Comparison of ENCODE assay signal across 19 mouse cellular contexts in genomic region chr9:61249691-61250425, GRCm38 (mm10).
DNase-seq lines count a peak whose midpoint lies in the region; ATAC-seq and TF ChIP-seq lines count a peak whose summit lies in the region.
"Had no signal": no experiment of that assay in that cellular context is flagged by ENCODE, and none has a peak within 500 bp of the region (broad histone marks: within the 10 kb centered on the region; RNA-seq: fewer than 3 reads in every experiment).

No protein-coding gene starts in this region.

- peaks cover 11% of the 10 kb centered on the region; the same call in 1 of the 2 replicates for H3K4me1 ChIP-seq in forebrain, embryonic 11.5 days (replicated peaks; ENCODE audit: control insufficient read depth, insufficient read depth, low read length)
- no peaks in the 10 kb centered on the region for H3K4me1 ChIP-seq in forebrain, embryonic 15.5 days
- peaks cover 18% of the 10 kb centered on the region for H3K4me1 ChIP-seq in midbrain, embryonic 12.5 days
- no peaks in the 10 kb centered on the region for H3K4me1 ChIP-seq in midbrain, postnatal 0 days (ENCODE audit: insufficient read depth, low read length)
- no peaks in the 10 kb centered on the region for H3K4me1 ChIP-seq in embryonic facial prominence, embryonic 14.5 days (ENCODE audit: control insufficient read depth, insufficient read depth, low read length)
- H3K4me1 ChIP-seq: neural tube, embryonic 12.5 days had no signal

- DNase-seq in forebrain, embryonic 11.5 days (ENCODE audit: low spot score): peak; percentile 73
- no peak for DNase-seq in midbrain, postnatal 0 days (ENCODE audit: low spot score)
- peak; percentile 61 for DNase-seq in embryonic facial prominence, embryonic 14.5 days (ENCODE audit: low spot score)
- no peak for DNase-seq in liver
- DNase-seq: cerebellum, adult 9-11 months; gastrocnemius, postnatal 14 days; kidney, adult 2 months; kidney, postnatal 10 days; thymus, postnatal 25 days had no signal

- no peak overlapping the region for H3K9ac ChIP-seq in forebrain, embryonic 11.5 days (ENCODE audit: low read length)
- H3K9ac ChIP-seq in forebrain, embryonic 15.5 days (replicated peaks): no peak overlapping the region
- H3K9ac ChIP-seq in midbrain, embryonic 12.5 days (replicated peaks): no peak overlapping the region; the same call in 1 of the 2 replicates
- H3K9ac ChIP-seq in midbrain, postnatal 0 days (replicated peaks; ENCODE audit: low read length, poor library complexity, severe bottlenecking): no peak overlapping the region
- no peak overlapping the region for H3K9ac ChIP-seq in embryonic facial prominence, embryonic 14.5 days (ENCODE audit: low read depth, low read length)
- H3K9ac ChIP-seq: hindbrain, embryonic 12.5 days; limb, embryonic 15.5 days; neural tube, embryonic 12.5 days had no signal

- H3K4me2 ChIP-seq in forebrain, embryonic 11.5 days (ENCODE audit: low read depth, low read length, severe bottlenecking): no peak overlapping the region
- no peak overlapping the region for H3K4me2 ChIP-seq in forebrain, embryonic 15.5 days (replicated peaks)
- H3K4me2 ChIP-seq in midbrain, embryonic 12.5 days (replicated peaks): no peak overlapping the region
- no peak overlapping the region for H3K4me2 ChIP-seq in midbrain, postnatal 0 days (ENCODE audit: low read depth, low read length, poor library complexity, severe bottlenecking)
- H3K4me2 ChIP-seq in embryonic facial prominence, embryonic 14.5 days (ENCODE audit: low read depth, low read length): no peak overlapping the region
- H3K4me2 ChIP-seq: hindbrain, embryonic 12.5 days; limb, embryonic 15.5 days; neural tube, embryonic 12.5 days had no signal

- no peak for TF ChIP-seq CTCF in midbrain, postnatal 0 days (IDR thresholded peaks at IDR 0.05)

- peak overlapping the region; percentile 68 for H3K27ac ChIP-seq in forebrain, embryonic 11.5 days (ENCODE audit: low read depth, low read length)
- H3K27ac ChIP-seq in forebrain, embryonic 15.5 days (replicated peaks): no peak overlapping the region
- peak overlapping the region; percentile 31 for H3K27ac ChIP-seq in midbrain, embryonic 12.5 days (replicated peaks)
- H3K27ac ChIP-seq in midbrain, postnatal 0 days (ENCODE audit: low read depth, low read length): no peak overlapping the region
- no peak overlapping the region for H3K27ac ChIP-seq in embryonic facial prominence, embryonic 14.5 days (replicated peaks; ENCODE audit: low read depth, low read length)
- H3K27ac ChIP-seq: hindbrain, embryonic 12.5 days; layer of hippocampus, adult 2 months; limb, embryonic 15.5 days; neural tube, embryonic 12.5 days had no signal

- H3K27me3 ChIP-seq in forebrain, embryonic 11.5 days (ENCODE audit: control insufficient read depth, insufficient read depth, low read length): no peaks in the 10 kb centered on the region
- no peaks in the 10 kb centered on the region for H3K27me3 ChIP-seq in forebrain, embryonic 15.5 days
- H3K27me3 ChIP-seq in midbrain, embryonic 12.5 days: 0 out of 2 replicates have a peak, but pooled peaks cover 3% of the 10 kb centered on the region
- H3K27me3 ChIP-seq in midbrain, postnatal 0 days (ENCODE audit: insufficient read depth, low read length): no peaks in the 10 kb centered on the region
- H3K27me3 ChIP-seq in embryonic facial prominence, embryonic 14.5 days (replicated peaks; ENCODE audit: control insufficient read depth, insufficient read depth, low read length): no peaks in the 10 kb centered on the region
- H3K27me3 ChIP-seq: limb, embryonic 15.5 days; neural tube, embryonic 12.5 days had no signal

- peak; percentile 71 for ATAC-seq in forebrain, embryonic 11.5 days (replicated peaks; ENCODE audit: low FRiP score)
- ATAC-seq in forebrain, embryonic 15.5 days (replicated peaks): no peak
- no peak for ATAC-seq in midbrain, embryonic 12.5 days (ENCODE audit: low FRiP score, low read depth)
- no peak for ATAC-seq in midbrain, postnatal 0 days (ENCODE audit: low FRiP score)
- ATAC-seq in embryonic facial prominence, embryonic 14.5 days (ENCODE audit: low read depth): peak; percentile 60; the same call in 1 of the 2 replicates
- no peak for ATAC-seq in erythroid progenitor cell, adult 5-6 weeks (replicated peaks; ENCODE audit: low FRiP score, poor library complexity, severe bottlenecking)
- ATAC-seq: inflammation-experienced regulatory T-cells, adult 6 months; lung, postnatal 0 days had no signal

- H3K36me3 ChIP-seq in forebrain, embryonic 11.5 days (ENCODE audit: control insufficient read depth, insufficient read depth, low read length): no peaks in the 10 kb centered on the region
- H3K36me3 ChIP-seq in forebrain, embryonic 15.5 days: no peaks in the 10 kb centered on the region
- H3K36me3 ChIP-seq in midbrain, embryonic 12.5 days: no peaks in the 10 kb centered on the region
- H3K36me3 ChIP-seq in midbrain, postnatal 0 days (ENCODE audit: insufficient read depth, low read length): no peaks in the 10 kb centered on the region
- H3K36me3 ChIP-seq in embryonic facial prominence, embryonic 14.5 days (ENCODE audit: control insufficient read depth, insufficient read depth, low read length): no peaks in the 10 kb centered on the region
- H3K36me3 ChIP-seq: hindbrain, embryonic 12.5 days; limb, embryonic 15.5 days; neural tube, embryonic 12.5 days had no signal

- peaks cover 2% of the 10 kb centered on the region; the same call in 1 of the 2 replicates for H3K9me3 ChIP-seq in forebrain, embryonic 11.5 days (ENCODE audit: control insufficient read depth, low read length)
- no peaks in the 10 kb centered on the region for H3K9me3 ChIP-seq in forebrain, embryonic 15.5 days
- no peaks in the 10 kb centered on the region for H3K9me3 ChIP-seq in midbrain, embryonic 12.5 days
- no peaks in the 10 kb centered on the region for H3K9me3 ChIP-seq in midbrain, postnatal 0 days (ENCODE audit: low read length)
- no peaks in the 10 kb centered on the region for H3K9me3 ChIP-seq in embryonic facial prominence, embryonic 14.5 days (ENCODE audit: control insufficient read depth, low read length)
- H3K9me3 ChIP-seq: hindbrain, embryonic 12.5 days; limb, embryonic 15.5 days had no signal

- no peak overlapping the region for H3K4me3 ChIP-seq in forebrain, embryonic 11.5 days (ENCODE audit: low read depth, low read length)
- no peak overlapping the region for H3K4me3 ChIP-seq in forebrain, embryonic 15.5 days
- no peak overlapping the region for H3K4me3 ChIP-seq in midbrain, embryonic 12.5 days
- H3K4me3 ChIP-seq in midbrain, postnatal 0 days (ENCODE audit: low read depth, low read length): no peak overlapping the region
- no peak overlapping the region for H3K4me3 ChIP-seq in embryonic facial prominence, embryonic 14.5 days (ENCODE audit: low read depth, low read length)
- H3K4me3 ChIP-seq: erythroblast, embryonic 14.5 days; hindbrain, embryonic 12.5 days; layer of hippocampus, adult 2 months; limb, embryonic 15.5 days; neural tube, embryonic 12.5 days had no signal

- WGBS in forebrain, embryonic 11.5 days: 14% methylated on average over 5 of the region's 5 CpGs
- 17% methylated on average over 5 of the region's 5 CpGs for WGBS in forebrain, embryonic 15.5 days
- 26% methylated on average over 5 of the region's 5 CpGs for WGBS in midbrain, embryonic 12.5 days
- 24% methylated on average over 5 of the region's 5 CpGs for WGBS in midbrain, postnatal 0 days
- 47% methylated on average over 5 of the region's 5 CpGs for WGBS in embryonic facial prominence, embryonic 14.5 days

Comparison
In these comparisons a context has a peak if more than half of its experiments do, and no peak if none do; other contexts are left out.
1. ATAC-seq: peak in forebrain, embryonic 11.5 days (single experiment) and embryonic facial prominence, embryonic 14.5 days (single experiment); none in forebrain, embryonic 15.5 days (single experiment), midbrain, embryonic 12.5 days (single experiment), midbrain, postnatal 0 days (single experiment) and erythroid progenitor cell, adult 5-6 weeks (single experiment).
2. H3K27ac ChIP-seq: peak in forebrain, embryonic 11.5 days (single experiment) and midbrain, embryonic 12.5 days (single experiment); none in forebrain, embryonic 15.5 days (single experiment), midbrain, postnatal 0 days (single experiment) and embryonic facial prominence, embryonic 14.5 days (single experiment).
3. DNase-seq: peak in forebrain, embryonic 11.5 days (single experiment) and embryonic facial prominence, embryonic 14.5 days (single experiment); none in midbrain, postnatal 0 days (single experiment) and liver (single experiment).